Mouse (Mus musculus) embryonic fibroblast, embryonic 13.5 days (primary cell): ENCODE measurements around the gene Macrod2. TPM values are rescaled to one million over a fixed set of nuclear protein-coding genes. Genes with fewer than 3 reads are reported as not detected.

Experiments used
- H3K27ac ChIP-seq: 2 replicates; pipeline ENCODE4 v1.5.1; 2012; ENCODE audit warnings: low read length, control low read depth, inconsistent platforms; ENCODE audit not compliant: insufficient read depth
- H3K4me1 ChIP-seq: 2 replicates; pipeline ENCODE4 v1.6.1; 2011; ENCODE audit warnings: low read length; ENCODE audit not compliant: control insufficient read depth, insufficient read depth
- H3K4me3 ChIP-seq: 2 replicates; pipeline ENCODE4 v1.5.1; 2011; ENCODE audit warnings: mild to moderate bottlenecking, control low read depth, low read length; ENCODE audit not compliant: insufficient read depth
- CTCF ChIP-seq: IDR thresholded peaks from 2 replicates; pipeline ENCODE4 v1.5.1; 2011; ENCODE audit warnings: mild to moderate bottlenecking, control low read depth, low read length, moderate library complexity, borderline replicate concordance; ENCODE audit not compliant: insufficient read depth
- POLR2A ChIP-seq: IDR thresholded peaks from 2 replicates; pipeline ENCODE4 v1.6.1; 2011; ENCODE audit warnings: low read depth, mild to moderate bottlenecking, control low read depth, low read length, moderate library complexity
- polyA plus RNA-seq: library from polyadenylated mRNA; stranded (reverse); fragments of >200 nt; gene quantifications from 2 replicates; pipeline ENCODE4 v1.2.4, GENCODE M21; 2011; ENCODE audit warnings: low read depth; ENCODE audit not compliant: missing spikeins, insufficient read length

Macrod2 gene
- polyA plus RNA-seq, 1 experiment = 8.6 TPM

DNA sequence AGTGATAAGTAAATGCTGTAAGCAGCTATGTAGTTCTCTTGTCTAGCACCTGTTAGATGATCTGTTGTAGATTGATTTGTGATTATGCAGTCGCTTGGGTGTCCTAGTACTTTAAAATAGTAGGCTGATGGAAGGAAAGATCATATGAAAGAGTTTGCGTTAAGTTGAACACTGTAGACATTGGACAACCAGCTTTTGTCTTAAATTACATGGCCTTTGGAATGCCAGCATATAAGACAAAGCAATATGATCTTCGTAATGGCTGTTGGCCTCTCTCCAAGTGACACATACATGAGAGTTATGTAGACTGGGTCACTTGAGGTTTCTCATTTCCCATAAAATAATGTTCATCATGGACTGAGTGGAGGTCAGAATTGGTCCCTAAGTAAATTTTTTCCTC, 778.5 kb downstream of the Macrod2 start:
- H3K27ac ChIP-seq = 0 out of 2 replicates have a peak overlapping the region, but pooled peaks have one; percentile 24
- TF ChIP-seq POLR2A (no peak), CTCF (no peak)
- no peak overlapping the region for H3K4me3 ChIP-seq
- H3K4me1 ChIP-seq = peaks cover 2% of the 10 kb centered on the region; the same call in 1 of the 2 replicates

- Histone ChIP-seq H3K4me1 (no peaks in the 10 kb centered on the region), H3K4me3 (no peak overlapping the region), H3K27ac (no peak overlapping the region)
- TF ChIP-seq CTCF (no peak), POLR2A (no peak)
Measured at GRCm38 (mm10) chr2:141180656-141181055, 785.5 kb downstream of the Macrod2 start.

GRCm38 (mm10) chr2:141182034-141182759, 787.1 kb downstream of the Macrod2 start:
- Histone ChIP-seq H3K4me3 (no peak overlapping the region), H3K4me1 (no peaks in the 10 kb centered on the region), H3K27ac (no peak overlapping the region)
- TF ChIP-seq CTCF (no peak), POLR2A (no peak)

GRCm38 (mm10) chr2:141194476-141194875, 799.4 kb downstream of the Macrod2 start:
- Histone ChIP-seq H3K27ac (no peak overlapping the region), H3K4me3 (no peak overlapping the region), H3K4me1 (no peaks in the 10 kb centered on the region)
- TF ChIP-seq CTCF = no peak
- TF ChIP-seq POLR2A = no peak

GRCm38 (mm10) chr2:141200481-141200880, 805.4 kb downstream of the Macrod2 start:
- TF ChIP-seq CTCF (no peak), POLR2A (no peak)
- Histone ChIP-seq H3K4me3 (no peak overlapping the region), H3K4me1 (no peaks in the 10 kb centered on the region), H3K27ac (no peak overlapping the region)

DNA sequence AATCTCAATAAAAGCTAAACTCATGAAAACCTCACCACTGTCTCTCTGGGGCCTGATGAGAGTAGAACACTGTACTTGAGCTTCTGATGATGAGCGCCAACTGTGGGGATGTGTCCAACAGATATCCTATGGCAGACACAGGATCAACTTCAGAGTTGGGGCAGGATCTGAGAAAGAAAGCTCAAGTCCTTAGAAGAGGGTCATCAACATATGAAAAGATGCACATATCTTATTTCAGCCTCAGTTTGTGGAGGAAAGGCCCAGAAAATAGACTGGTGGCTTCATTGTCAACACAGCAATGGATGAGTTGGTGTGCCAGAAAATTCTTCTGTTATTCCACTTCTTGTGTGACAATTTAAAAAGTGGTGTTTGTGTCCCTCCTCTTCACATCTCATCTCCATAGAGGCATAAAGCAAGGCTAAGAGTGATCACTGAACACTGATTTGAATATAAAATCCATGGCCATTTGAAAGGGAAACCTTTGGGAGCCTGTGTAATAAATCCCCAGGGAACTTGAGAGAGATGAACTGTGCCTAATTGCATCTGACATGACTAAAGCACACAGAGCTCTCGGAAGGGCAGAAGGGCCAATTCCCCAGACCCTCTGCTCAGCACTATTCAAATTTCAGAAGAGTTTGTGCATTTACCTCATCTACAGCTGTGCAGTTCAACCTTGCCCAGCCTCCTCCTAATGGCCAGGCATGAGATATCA, 806.4 kb downstream of the Macrod2 start:
- no peaks in the 10 kb centered on the region for H3K4me1 ChIP-seq
- TF ChIP-seq CTCF (no peak), POLR2A (no peak)
- no peak overlapping the region for H3K27ac ChIP-seq
- H3K4me3 ChIP-seq = no peak overlapping the region

GRCm38 (mm10) chr2:141202015-141202364, 806.9 kb downstream of the Macrod2 start:
- no peaks in the 10 kb centered on the region for H3K4me1 ChIP-seq
- no peak overlapping the region for H3K4me3 ChIP-seq
- H3K27ac ChIP-seq = no peak overlapping the region
- TF ChIP-seq CTCF = no peak
- no peak for TF ChIP-seq POLR2A

DNA sequence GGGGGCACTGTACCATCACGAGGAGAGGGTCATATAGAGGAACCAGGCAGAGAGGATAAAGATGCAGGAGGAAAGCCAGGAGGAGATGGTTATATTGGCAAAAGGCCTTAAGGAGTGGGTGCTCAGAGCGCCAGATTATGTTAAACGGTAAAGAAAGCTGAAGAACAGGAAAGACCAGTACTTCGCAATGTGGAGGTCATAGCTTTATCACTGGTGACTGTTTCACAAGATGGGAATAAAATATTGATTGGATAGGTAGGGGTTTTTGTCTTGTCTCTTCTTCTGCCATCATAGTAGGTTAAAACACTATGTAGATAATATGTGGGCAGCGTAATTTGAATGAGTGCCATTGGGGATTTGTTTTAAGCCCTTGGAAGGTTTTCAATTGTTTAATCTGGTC, 816.2 kb downstream of the Macrod2 start:
- Histone ChIP-seq H3K4me3 (no peak overlapping the region), H3K4me1 (no peaks in the 10 kb centered on the region), H3K27ac (no peak overlapping the region)
- TF ChIP-seq CTCF (no peak), POLR2A (no peak)

DNA sequence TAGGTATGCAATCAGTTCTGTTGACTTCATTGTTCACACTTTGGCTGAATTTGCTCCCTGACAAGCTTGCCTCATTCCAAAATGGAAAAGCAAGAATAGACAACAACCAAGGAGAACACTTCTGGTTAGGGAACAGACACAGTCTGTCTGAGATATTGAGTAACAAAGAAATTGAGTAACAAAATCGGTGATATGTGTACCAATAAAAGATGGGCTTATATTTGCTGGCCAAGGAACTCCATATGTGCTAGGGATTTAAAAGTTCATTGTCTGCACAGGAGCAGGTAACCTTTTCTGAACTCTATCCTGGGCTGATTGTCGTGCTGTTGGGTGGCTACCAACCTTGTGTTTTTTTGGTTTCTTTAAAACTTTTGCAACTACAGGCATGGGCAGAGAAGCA, 817.2 kb downstream of the Macrod2 start:
- Histone ChIP-seq H3K4me1 (no peaks in the 10 kb centered on the region), H3K27ac (no peak overlapping the region), H3K4me3 (no peak overlapping the region)
- TF ChIP-seq POLR2A (no peak), CTCF (no peak)

- H3K27ac ChIP-seq = no peak overlapping the region
- H3K4me1 ChIP-seq = no peaks in the 10 kb centered on the region
- TF ChIP-seq POLR2A = no peak
- no peak for TF ChIP-seq CTCF
- no peak overlapping the region for H3K4me3 ChIP-seq
Measured at GRCm38 (mm10) chr2:141217490-141217889, 822.4 kb downstream of the Macrod2 start.
